Mouse (Mus musculus): ENCODE measurements around the gene Ptpn11.

- TF ChIP-seq TAL1 (IDR thresholded peaks at IDR 0.05; ENCODE audit: low read length) (no peak), GATA1 (IDR thresholded peaks at IDR 0.05; ENCODE audit: low read length) (no peak)
Observed at GRCm38 (mm10) chr5:121220732-121221301, 29.6 kb upstream of the Ptpn11 start.
